Mouse (Mus musculus): ENCODE results near the gene Btn2a2. TPM values are rescaled to one million over a fixed set of nuclear protein-coding genes. Genes with fewer than 3 reads are reported as not detected.

Gene Btn2a2
- polyA plus RNA-seq, 1 experiment from 2014 or later: 0.52 TPM

- under 1% methylated on average over 17 of the region's 17 CpGs for WGBS
- DNase-seq (ENCODE audit: extremely low spot score, low spot score): peak; percentile 85
- H3K4me1 ChIP-seq: peaks cover 65% of the 10 kb centered on the region
Measured at GRCm38 (mm10) chr13:23500424-23501200, 12.0 kb upstream of the Btn2a2 start.

GRCm38 (mm10) chr13:23499943-23500342, 11.3 kb upstream of the Btn2a2 start:
- Histone ChIP-seq H3K9me3 (no peaks in the 10 kb centered on the region), H3K4me1 (peaks cover 58% of the 10 kb centered on the region), H3K4me3 (peak overlapping the region; percentile 55), H3K27ac (no peak overlapping the region), H3K36me3 (replicated peaks) (no peaks in the 10 kb centered on the region), H3K27me3 (ENCODE audit: poor library complexity, severe bottlenecking) (no peaks in the 10 kb centered on the region)
- 0% methylated on average over 7 of the region's 7 CpGs for WGBS
- no peak for DNase-seq (ENCODE audit: extremely low spot score, low spot score)

More at GRCm38 (mm10) chr13:23500424-23501200, 12.0 kb upstream of the Btn2a2 start:
- no peaks in the 10 kb centered on the region for H3K27me3 ChIP-seq (ENCODE audit: poor library complexity, severe bottlenecking)
- H3K4me3 ChIP-seq: peak overlapping the region; percentile 55
- no peak overlapping the region for H3K27ac ChIP-seq
- no peaks in the 10 kb centered on the region for H3K36me3 ChIP-seq (replicated peaks)
- H3K9me3 ChIP-seq: no peaks in the 10 kb centered on the region

- Histone ChIP-seq H3K4me3 (peak overlapping the region; percentile 55), H3K36me3 (replicated peaks) (no peaks in the 10 kb centered on the region), H3K4me1 (peaks cover 49% of the 10 kb centered on the region), H3K27ac (no peak overlapping the region), H3K9me3 (no peaks in the 10 kb centered on the region), H3K27me3 (ENCODE audit: poor library complexity, severe bottlenecking) (no peaks in the 10 kb centered on the region)
- DNase-seq (ENCODE audit: extremely low spot score, low spot score): no peak
- WGBS: 2% methylated on average over 10 of the region's 10 CpGs
Measured at GRCm38 (mm10) chr13:23498653-23499052, 10.0 kb upstream of the Btn2a2 start.

DNA sequence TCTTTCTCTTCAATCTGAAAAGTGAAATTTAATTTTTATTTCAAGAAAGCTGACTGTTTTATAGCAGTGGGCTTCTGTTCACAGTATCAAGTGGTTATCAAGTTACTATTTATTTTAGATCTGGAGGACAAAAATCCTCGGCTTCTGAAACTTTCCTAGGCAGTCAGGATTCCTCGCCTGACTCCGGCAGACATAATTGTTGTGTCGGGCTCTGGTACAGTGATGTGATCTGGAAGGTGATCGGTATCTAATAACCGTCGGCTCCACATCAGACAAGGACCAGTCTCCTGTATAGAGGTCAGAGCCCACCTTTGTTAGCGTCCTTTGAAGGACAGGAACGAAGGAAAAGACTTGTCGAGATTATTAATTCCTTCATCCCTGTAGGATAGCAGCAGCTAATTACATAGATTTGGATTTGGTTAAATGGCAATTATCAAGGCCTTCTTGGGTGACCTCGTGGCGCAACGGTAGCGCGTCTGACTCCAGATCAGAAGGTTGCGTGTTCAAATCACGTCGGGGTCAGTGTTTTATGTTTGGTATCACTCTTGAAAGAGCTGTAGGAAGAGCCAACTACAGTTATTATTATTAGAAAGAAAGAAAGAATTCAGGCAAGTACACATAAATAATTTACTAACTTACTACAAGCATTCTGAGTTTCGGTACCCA, 9.1 kb upstream of the Btn2a2 start:
- under 1% methylated on average over 19 of the region's 19 CpGs for WGBS
- Histone ChIP-seq H3K9me3 (no peaks in the 10 kb centered on the region), H3K27me3 (ENCODE audit: poor library complexity, severe bottlenecking) (peaks cover 2% of the 10 kb centered on the region; the same call in 1 of the 2 replicates), H3K4me1 (peaks cover 44% of the 10 kb centered on the region), H3K36me3 (replicated peaks) (no peaks in the 10 kb centered on the region), H3K27ac (peak overlapping the region; percentile 76), H3K4me3 (peak overlapping the region; percentile 55)
- peak; percentile 77 for DNase-seq (ENCODE audit: extremely low spot score, low spot score)

DNA sequence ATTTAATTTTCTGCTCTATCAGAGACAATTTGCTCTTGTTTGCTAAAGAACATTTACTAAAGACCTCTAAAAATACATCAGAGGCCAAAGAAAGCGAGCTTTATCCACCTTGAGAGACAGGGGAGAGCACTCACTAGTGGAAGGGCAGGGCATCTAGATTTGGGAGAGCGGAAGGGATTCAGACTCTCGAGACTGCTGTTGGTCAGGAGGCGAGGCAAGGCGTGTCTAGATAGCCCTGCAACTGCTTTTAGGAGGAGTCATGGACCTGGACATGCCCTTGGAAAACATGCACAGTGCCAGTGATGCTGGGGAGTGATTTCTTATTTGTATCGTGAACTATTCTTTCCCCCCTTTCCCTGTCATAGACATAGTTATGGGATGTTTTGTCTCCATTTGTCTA, 6.9 kb upstream of the Btn2a2 start:
- H3K27ac ChIP-seq: no peak overlapping the region
- H3K4me1 ChIP-seq: peaks cover 37% of the 10 kb centered on the region
- peaks cover 4% of the 10 kb centered on the region; the same call in 1 of the 2 replicates for H3K27me3 ChIP-seq (ENCODE audit: poor library complexity, severe bottlenecking)
- WGBS: 71% methylated on average over 6 of the region's 6 CpGs
- H3K4me3 ChIP-seq: no peak overlapping the region
- no peaks in the 10 kb centered on the region for H3K36me3 ChIP-seq (replicated peaks)
- DNase-seq (ENCODE audit: extremely low spot score, low spot score): no peak
- no peaks in the 10 kb centered on the region for H3K9me3 ChIP-seq

DNA sequence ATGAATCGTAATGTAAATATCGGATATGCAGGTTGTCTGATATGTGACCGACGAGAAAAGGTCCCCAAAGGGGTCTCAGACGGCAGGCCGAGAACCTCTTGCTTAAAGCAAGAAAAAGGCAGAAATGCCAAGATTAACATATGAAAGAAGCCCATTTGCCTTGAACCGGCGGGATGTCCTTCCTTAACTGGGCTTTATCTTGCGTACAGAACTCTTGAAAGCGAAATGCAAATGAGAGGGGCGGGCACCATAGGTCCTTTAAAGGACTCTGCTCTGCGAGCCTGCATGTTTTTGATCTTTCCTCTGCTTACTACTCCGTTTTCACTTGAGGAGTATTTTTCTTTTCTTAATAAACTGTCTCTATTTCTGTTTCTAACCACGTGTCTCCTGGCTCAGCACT, 3.3 kb upstream of the Btn2a2 start:
- Histone ChIP-seq H3K27me3 (ENCODE audit: poor library complexity, severe bottlenecking) (peaks cover 18% of the 10 kb centered on the region), H3K36me3 (replicated peaks) (no peaks in the 10 kb centered on the region), H3K27ac (peak overlapping the region; percentile 60), H3K9me3 (no peaks in the 10 kb centered on the region), H3K4me1 (peaks cover 29% of the 10 kb centered on the region), H3K4me3 (peak overlapping the region; percentile 43)
- 4% methylated on average over 14 of the region's 14 CpGs for WGBS
- DNase-seq (ENCODE audit: extremely low spot score, low spot score): no peak

DNA sequence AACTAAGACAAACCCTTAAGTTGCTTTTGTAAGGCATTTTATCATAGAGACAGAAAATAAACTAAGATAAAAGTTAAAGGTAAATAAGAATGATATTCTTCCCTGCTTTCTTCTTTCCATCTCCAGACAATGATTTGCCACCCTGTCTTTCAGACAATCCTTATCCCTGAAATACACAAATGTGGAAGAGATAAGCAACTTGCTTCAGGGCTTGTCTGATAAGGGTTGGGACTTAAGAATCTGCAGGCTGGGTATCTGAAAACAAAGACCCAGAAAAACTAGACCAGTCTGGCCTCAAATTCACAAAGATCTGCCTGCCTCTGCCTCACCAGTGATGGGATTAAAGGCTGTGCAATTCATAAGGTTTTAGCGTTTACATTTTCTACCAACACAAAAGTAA, 2.6 kb upstream of the Btn2a2 start:
- H3K27ac ChIP-seq: no peak overlapping the region
- no peak overlapping the region for H3K4me3 ChIP-seq
- H3K27me3 ChIP-seq (ENCODE audit: poor library complexity, severe bottlenecking): peaks cover 20% of the 10 kb centered on the region
- H3K4me1 ChIP-seq: peaks cover 28% of the 10 kb centered on the region
- 21% methylated on average over 1 of the region's 1 CpGs for WGBS
- H3K9me3 ChIP-seq: no peaks in the 10 kb centered on the region
- H3K36me3 ChIP-seq (replicated peaks): no peaks in the 10 kb centered on the region
- no peak for DNase-seq (ENCODE audit: extremely low spot score, low spot score)

DNA sequence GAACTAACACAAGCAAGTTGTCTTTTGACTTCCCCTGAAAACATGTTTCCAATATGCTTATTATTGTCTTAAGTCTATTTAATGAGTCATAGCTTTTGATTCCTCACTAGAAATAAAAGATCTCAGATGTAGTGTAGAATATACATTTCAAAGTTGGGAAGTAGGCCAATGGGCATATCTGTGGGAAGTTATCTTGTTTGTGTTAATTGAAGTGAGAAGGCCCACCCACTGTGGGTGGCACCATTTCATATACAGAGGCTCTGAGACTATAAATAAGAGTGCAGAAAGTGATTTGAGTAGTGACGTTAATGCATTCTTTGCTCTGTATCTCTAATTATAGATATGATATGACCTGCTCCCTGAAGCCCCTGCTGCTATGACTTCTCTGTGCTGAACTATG, 2.2 kb upstream of the Btn2a2 start:
- Histone ChIP-seq H3K4me3 (no peak overlapping the region), H3K4me1 (peaks cover 28% of the 10 kb centered on the region), H3K27me3 (ENCODE audit: poor library complexity, severe bottlenecking) (peaks cover 20% of the 10 kb centered on the region), H3K36me3 (replicated peaks) (no peaks in the 10 kb centered on the region), H3K27ac (no peak overlapping the region), H3K9me3 (no peaks in the 10 kb centered on the region)
- no peak for DNase-seq (ENCODE audit: extremely low spot score, low spot score)
- WGBS: 84% methylated on average over 1 of the region's 1 CpGs

- DNase-seq (ENCODE audit: extremely low spot score, low spot score): no peak
- H3K9me3 ChIP-seq: no peaks in the 10 kb centered on the region
- 51% methylated on average over 5 of the region's 5 CpGs for WGBS
- peaks cover 21% of the 10 kb centered on the region for H3K4me1 ChIP-seq
- no peak overlapping the region for H3K4me3 ChIP-seq
- no peaks in the 10 kb centered on the region for H3K36me3 ChIP-seq (replicated peaks)
- no peak overlapping the region for H3K27ac ChIP-seq
- peaks cover 16% of the 10 kb centered on the region for H3K27me3 ChIP-seq (ENCODE audit: poor library complexity, severe bottlenecking)
Measured at GRCm38 (mm10) chr13:23485271-23485670, 3.4 kb downstream of the Btn2a2 start.

GRCm38 (mm10) chr13:23483153-23483552, 5.5 kb downstream of the Btn2a2 start:
- H3K9me3 ChIP-seq: no peaks in the 10 kb centered on the region
- DNase-seq (ENCODE audit: extremely low spot score, low spot score): no peak
- H3K4me1 ChIP-seq: peaks cover 13% of the 10 kb centered on the region
- H3K27me3 ChIP-seq (ENCODE audit: poor library complexity, severe bottlenecking): peaks cover 13% of the 10 kb centered on the region
- WGBS: 86% methylated on average over 2 of the region's 2 CpGs
- H3K36me3 ChIP-seq (replicated peaks): no peaks in the 10 kb centered on the region
- no peak overlapping the region for H3K4me3 ChIP-seq
- no peak overlapping the region for H3K27ac ChIP-seq

DNA sequence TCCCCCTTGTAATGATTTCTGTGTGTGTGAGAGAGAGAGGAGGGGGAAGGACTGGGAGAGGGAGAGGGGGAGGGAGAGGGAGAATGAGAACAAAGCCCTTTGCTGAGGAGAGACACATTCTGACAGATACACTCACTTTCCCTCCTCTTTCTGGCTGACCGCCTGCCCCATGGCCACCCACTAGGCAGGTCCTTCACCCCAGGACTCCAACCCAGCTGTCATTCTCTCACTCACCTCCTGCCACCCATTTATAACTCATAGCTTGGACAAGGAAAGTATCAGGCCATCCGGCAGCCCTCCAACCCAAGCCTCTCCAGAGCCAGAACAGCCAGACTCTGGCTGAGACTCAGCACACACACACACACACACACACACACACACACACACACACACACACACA, 13.0 kb downstream of the Btn2a2 start:
- Histone ChIP-seq H3K4me1 (peaks cover 13% of the 10 kb centered on the region), H3K36me3 (replicated peaks) (no peaks in the 10 kb centered on the region), H3K27me3 (ENCODE audit: poor library complexity, severe bottlenecking) (no peaks in the 10 kb centered on the region), H3K4me3 (no peak overlapping the region), H3K9me3 (no peaks in the 10 kb centered on the region), H3K27ac (peak overlapping the region; percentile 69)
- WGBS: 30% methylated on average over 2 of the region's 2 CpGs
- DNase-seq (ENCODE audit: extremely low spot score, low spot score): no peak

- Histone ChIP-seq H3K4me1 (peaks cover 39% of the 10 kb centered on the region), H3K4me3 (peak overlapping the region; percentile 67; the same call in 1 of the 2 replicates), H3K9me3 (no peaks in the 10 kb centered on the region), H3K27ac (no peak overlapping the region), H3K36me3 (replicated peaks) (no peaks in the 10 kb centered on the region), H3K27me3 (ENCODE audit: poor library complexity, severe bottlenecking) (peaks cover 7% of the 10 kb centered on the region; the same call in 1 of the 2 replicates)
- WGBS: 2% methylated on average over 9 of the region's 9 CpGs
- DNase-seq (ENCODE audit: extremely low spot score, low spot score): peak; percentile 85
Measured at GRCm38 (mm10) chr13:23466911-23467310, 21.7 kb downstream of the Btn2a2 start.

GRCm38 (mm10) chr13:23466306-23466705, 22.4 kb downstream of the Btn2a2 start:
- Histone ChIP-seq H3K27me3 (ENCODE audit: poor library complexity, severe bottlenecking) (peaks cover 9% of the 10 kb centered on the region; the same call in 1 of the 2 replicates), H3K9me3 (no peaks in the 10 kb centered on the region), H3K4me3 (peak overlapping the region; percentile 67), H3K36me3 (replicated peaks) (no peaks in the 10 kb centered on the region), H3K4me1 (peaks cover 36% of the 10 kb centered on the region), H3K27ac (no peak overlapping the region)
- 42% methylated on average over 1 of the region's 1 CpGs for WGBS
- DNase-seq (ENCODE audit: extremely low spot score, low spot score): no peak

All from forebrain, embryonic 10.5 days (tissue).